Mouse (Mus musculus) liver, adult 2 months (tissue): ENCODE measurements around the gene Slc2a4. TPM values are rescaled to one million over a fixed set of nuclear protein-coding genes. Genes with fewer than 3 reads are reported as not detected.
"Not testable (repeated sequence)": the region's sequence is repeated elsewhere in the genome, so short reads cannot be mapped to it uniquely, and the experiment has no call there.

Experiments used
- DNase-seq: peaks from one replicate; pipeline ENCODE4 v3.0.0-alpha.2; 2011; ENCODE audit warnings: low read depth, low spot score; ENCODE audit errors: extremely low read depth
- H3K27ac ChIP-seq: fragments of 200-500 bp; replicated peaks from 2 replicates; pipeline ENCODE4 v1.5.1; 2012; ENCODE audit warnings: low read depth, mild to moderate bottlenecking, control low read depth, inconsistent platforms, low read length; ENCODE audit not compliant: insufficient read depth
- H3K27me3 ChIP-seq: fragments of 200-500 bp; 2 replicates; pipeline ENCODE4 v1.6.1; 2012; ENCODE audit warnings: mild to moderate bottlenecking, moderate library complexity, low read length, inconsistent platforms; ENCODE audit not compliant: control insufficient read depth, insufficient read depth
- H3K36me3 ChIP-seq: fragments of 200-500 bp; 2 replicates; pipeline ENCODE4 v1.6.1; 2012; ENCODE audit warnings: low read length, inconsistent platforms; ENCODE audit not compliant: control insufficient read depth, insufficient read depth
- H3K4me1 ChIP-seq: fragments of 200-500 bp; 2 replicates; pipeline ENCODE4 v1.6.1; 2011; ENCODE audit warnings: low read length; ENCODE audit not compliant: control insufficient read depth, insufficient read depth
- H3K4me3 ChIP-seq: fragments of 200-500 bp; 2 replicates; pipeline ENCODE4 v1.5.1; 2011; ENCODE audit warnings: low read depth, mild to moderate bottlenecking, control low read depth, low read length, moderate library complexity; ENCODE audit not compliant: insufficient read depth
- H3K79me2 ChIP-seq: fragments of 200-500 bp; 2 replicates; pipeline ENCODE4 v1.6.1; 2012; ENCODE audit warnings: inconsistent platforms, mild to moderate bottlenecking, low read length, moderate library complexity; ENCODE audit not compliant: control insufficient read depth, insufficient read depth
- H3K9ac ChIP-seq: fragments of 200-500 bp; 2 replicates; pipeline ENCODE4 v1.6.1; 2012; ENCODE audit warnings: low read depth, mild to moderate bottlenecking, control low read depth, inconsistent platforms, low read length
- CTCF ChIP-seq: fragments of 200-500 bp; IDR thresholded peaks from 2 replicates; pipeline ENCODE4 v1.5.1; 2011; ENCODE audit warnings: low read depth, low read length, control low read depth
- POLR2A ChIP-seq: fragments of 200-500 bp; IDR thresholded peaks from 2 replicates; pipeline ENCODE4 v1.6.1; 2011; ENCODE audit warnings: low read length, control low read depth; ENCODE audit not compliant: insufficient read depth; ENCODE audit errors: extremely low read depth
- WGBS: fragments of 180-500 bp; shearing (Covaris S2); methylation state at CpG from one replicate; pipeline ENCODE4 v1.1.7; 2018; 5-methylcytosine and 5-hydroxymethylcytosine counted together
- polyA plus RNA-seq: library from polyadenylated mRNA; depleted of rRNA; stranded (reverse); fragments of >200 nt; gene quantifications from 2 replicates; pipeline ENCODE4 v1.2.3, GENCODE M21; 2012
- total RNA-seq: library from RNA; depleted of rRNA; stranded (reverse); fragments of >200 nt; gene quantifications from 2 replicates; pipeline ENCODE4 v1.2.3, GENCODE M21; 2014

Gene Slc2a4
- total and polyA plus RNA-seq, 2 experiments: 0.39 to 0.83 TPM

DNA sequence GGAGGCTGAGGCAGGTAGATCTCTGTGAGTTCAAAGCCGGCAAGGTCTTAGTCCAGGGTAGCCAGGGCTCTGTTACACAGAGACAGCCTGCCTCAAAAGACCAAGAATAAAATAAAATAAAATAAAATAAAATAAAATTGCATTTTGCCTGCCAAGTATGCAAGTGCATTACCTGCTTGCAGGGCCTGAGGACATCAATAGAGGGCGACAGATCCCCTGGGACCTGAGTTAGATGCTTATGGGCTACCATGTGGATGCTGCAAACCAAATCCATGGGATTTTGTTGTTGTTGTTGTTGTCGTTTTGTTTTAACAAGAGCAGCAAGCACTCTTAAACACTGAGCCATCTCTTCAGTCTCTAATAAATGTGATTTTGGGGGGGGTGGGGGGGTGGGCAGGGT, 15.7 kb downstream of the Slc2a4 start:
- TF ChIP-seq CTCF (peak; percentile 42; the same call in 1 of the 2 replicates), POLR2A (no peak)
- no peaks in the 10 kb centered on the region for H3K36me3 ChIP-seq
- no peak for DNase-seq
- peaks cover 11% of the 10 kb centered on the region for H3K27me3 ChIP-seq
- 41% methylated on average over 3 of the region's 3 CpGs for WGBS
- H3K9ac ChIP-seq: no peak overlapping the region
- no peak overlapping the region for H3K27ac ChIP-seq
- H3K79me2 ChIP-seq: no peaks in the 10 kb centered on the region
- no peak overlapping the region for H3K4me3 ChIP-seq
- peaks cover 5% of the 10 kb centered on the region for H3K4me1 ChIP-seq

GRCm38 (mm10) chr11:69931769-69932168, 16.2 kb downstream of the Slc2a4 start:
- no peaks in the 10 kb centered on the region for H3K36me3 ChIP-seq
- H3K4me1 ChIP-seq: peaks cover 5% of the 10 kb centered on the region
- no peaks in the 10 kb centered on the region for H3K79me2 ChIP-seq
- H3K27ac ChIP-seq: no peak overlapping the region
- H3K4me3 ChIP-seq: no peak overlapping the region
- H3K9ac ChIP-seq: no peak overlapping the region
- no peak for DNase-seq
- 76% methylated on average over 8 of the region's 8 CpGs for WGBS
- TF ChIP-seq POLR2A: no peak
- no peak for TF ChIP-seq CTCF
- H3K27me3 ChIP-seq: peaks cover 11% of the 10 kb centered on the region

- H3K36me3 ChIP-seq: no peaks in the 10 kb centered on the region
- no peak overlapping the region for H3K27ac ChIP-seq
- peaks cover 5% of the 10 kb centered on the region for H3K4me1 ChIP-seq
- TF ChIP-seq POLR2A: no peak
- TF ChIP-seq CTCF: no peak
- H3K9ac ChIP-seq: no peak overlapping the region
- peaks cover 10% of the 10 kb centered on the region for H3K27me3 ChIP-seq
- H3K4me3 ChIP-seq: no peak overlapping the region
- no peak for DNase-seq
- H3K79me2 ChIP-seq: no peaks in the 10 kb centered on the region
- 74% methylated on average over 3 of the region's 3 CpGs for WGBS
Observed at GRCm38 (mm10) chr11:69930967-69931537, 16.9 kb downstream of the Slc2a4 start.

DNA sequence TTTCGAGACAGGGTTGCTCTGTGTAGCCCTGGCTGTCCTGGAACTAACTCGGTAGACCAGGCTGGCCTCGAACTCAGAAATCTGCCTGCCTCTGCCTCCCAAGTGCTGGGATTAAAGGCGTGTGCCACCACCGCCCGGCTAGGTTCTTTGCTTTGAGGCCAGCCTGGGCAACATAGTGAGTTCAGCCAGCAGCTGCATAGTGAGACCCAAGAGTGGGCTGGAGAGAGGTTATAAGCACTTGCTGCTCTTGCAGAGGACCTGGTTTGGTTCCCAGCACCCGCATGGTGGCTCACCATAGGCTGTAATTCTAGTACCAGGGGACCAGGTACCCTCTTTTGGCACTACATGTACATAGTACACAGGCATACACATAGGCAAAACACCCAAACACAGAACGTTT, 17.8 kb downstream of the Slc2a4 start:
- not testable (repeated sequence) for H3K27ac ChIP-seq, H3K36me3 ChIP-seq, DNase-seq, H3K4me3 ChIP-seq, H3K4me1 ChIP-seq, H3K9ac ChIP-seq, H3K79me2 ChIP-seq, H3K27me3 ChIP-seq
- 87% methylated on average over 8 of the region's 8 CpGs for WGBS

GRCm38 (mm10) chr11:69929712-69930111, 18.3 kb downstream of the Slc2a4 start:
- no peak overlapping the region for H3K27ac ChIP-seq
- H3K79me2 ChIP-seq: no peaks in the 10 kb centered on the region
- TF ChIP-seq CTCF (no peak), POLR2A (no peak)
- H3K9ac ChIP-seq: no peak overlapping the region
- no peaks in the 10 kb centered on the region for H3K36me3 ChIP-seq
- no peaks in the 10 kb centered on the region for H3K27me3 ChIP-seq
- WGBS: 40% methylated on average over 4 of the region's 4 CpGs
- no peak overlapping the region for H3K4me3 ChIP-seq
- peaks cover 2% of the 10 kb centered on the region; the same call in 1 of the 2 replicates for H3K4me1 ChIP-seq
- DNase-seq: no peak

DNA sequence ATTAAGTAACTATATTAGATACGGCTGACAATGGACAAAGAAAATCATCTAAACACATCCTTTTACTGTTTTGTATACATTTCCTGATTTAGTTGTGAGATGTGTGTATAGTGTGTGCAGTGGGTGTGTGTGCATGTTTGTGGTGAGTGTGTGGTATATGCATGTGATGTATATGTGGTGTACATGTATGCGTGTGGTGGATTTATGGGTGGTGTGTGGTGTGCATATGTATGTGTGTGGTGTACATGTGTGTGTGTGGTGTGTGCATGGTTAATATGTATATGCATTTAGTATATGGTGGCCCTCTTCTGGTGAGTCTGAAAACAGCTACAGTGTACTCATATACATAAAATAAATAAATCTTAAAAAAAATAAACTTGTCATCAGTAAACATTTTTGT, 20.5 kb downstream of the Slc2a4 start:
- no peaks in the 10 kb centered on the region for H3K36me3 ChIP-seq
- TF ChIP-seq POLR2A: no peak
- no peak for TF ChIP-seq CTCF

More for the DNA sequence above, 20.5 kb downstream of the Slc2a4 start:
- Histone ChIP-seq H3K79me2 (no peaks in the 10 kb centered on the region), H3K9ac (no peak overlapping the region), H3K27ac (no peak overlapping the region), H3K27me3 (no peaks in the 10 kb centered on the region), H3K4me1 (0 out of 2 replicates have a peak, but pooled peaks cover 2% of the 10 kb centered on the region), H3K4me3 (no peak overlapping the region)
- WGBS: 96% methylated on average over 2 of the region's 2 CpGs
- no peak for DNase-seq
